Mouse (Mus musculus) small intestine, adult 2 months (tissue): ENCODE results near the gene Fbxw15. TPM values are rescaled to one million over a fixed set of nuclear protein-coding genes. Genes with fewer than 3 reads are reported as not detected.

ENCODE experiments used
- H3K27ac ChIP-seq: fragments of 200-500 bp; 2 replicates; pipeline ENCODE4 v1.5.1; 2012; ENCODE audit warnings: low read depth, low read length, control low read depth, inconsistent platforms; ENCODE audit not compliant: insufficient read depth
- H3K27me3 ChIP-seq: fragments of 200-500 bp; 2 replicates; pipeline ENCODE4 v1.6.1; 2012; ENCODE audit warnings: mild to moderate bottlenecking, moderate library complexity, low read length, inconsistent platforms; ENCODE audit not compliant: control insufficient read depth, insufficient read depth
- H3K36me3 ChIP-seq: fragments of 200-500 bp; 2 replicates; pipeline ENCODE4 v1.6.1; 2012; ENCODE audit warnings: mild to moderate bottlenecking, low read length, control low read depth, inconsistent platforms; ENCODE audit not compliant: control insufficient read depth, insufficient read depth
- H3K4me1 ChIP-seq: fragments of 200-500 bp; 2 replicates; pipeline ENCODE4 v1.6.1; 2012; ENCODE audit warnings: low read length, inconsistent platforms, mixed read lengths; ENCODE audit not compliant: control insufficient read depth, insufficient read depth, insufficient read length
- H3K4me3 ChIP-seq: fragments of 200-500 bp; 2 replicates; pipeline ENCODE4 v1.5.1; 2012; ENCODE audit warnings: low read depth, mild to moderate bottlenecking, control low read depth, inconsistent platforms, low read length, moderate library complexity
- CTCF ChIP-seq: fragments of 200-500 bp; IDR thresholded peaks from 2 replicates; pipeline ENCODE4 v1.5.1; 2012; ENCODE audit warnings: low read depth, mild to moderate bottlenecking, control low read depth, inconsistent platforms, low read length, moderate library complexity, mixed read lengths; ENCODE audit not compliant: insufficient replicate concordance, insufficient read length; ENCODE audit errors: extremely low read depth
- WGBS: fragments of 180-500 bp; shearing (Covaris S2); methylation state at CpG from one replicate; pipeline ENCODE4 v1.1.7; 2018; 5-methylcytosine and 5-hydroxymethylcytosine counted together
- polyA plus RNA-seq: library from polyadenylated mRNA; depleted of rRNA; stranded (reverse); fragments of >200 nt; gene quantifications from 2 replicates; pipeline ENCODE4 v1.2.3, GENCODE M21; 2012; rRNA removed

The Fbxw15 gene
- polyA plus RNA-seq, 1 experiment: not detected

GRCm38 (mm10) chr9:109523385-109524064 lies 44.5 kb downstream of the Fbxw15 start:
- 69% methylated on average over 5 of the region's 5 CpGs for WGBS
- H3K4me1 ChIP-seq: no peaks in the 10 kb centered on the region
- no peak overlapping the region for H3K27ac ChIP-seq
- H3K4me3 ChIP-seq: no peak overlapping the region
- no peak for TF ChIP-seq CTCF
- H3K36me3 ChIP-seq: no peaks in the 10 kb centered on the region
- no peaks in the 10 kb centered on the region for H3K27me3 ChIP-seq

Other genes with a start within 250 kb of the Fbxw15 start
- gene Fbxw28, start 228.6 kb downstream of the Fbxw15 start, polyA plus RNA-seq: not detected in 2 replicates
- gene Fbxw22, start 164.0 kb downstream of the Fbxw15 start, polyA plus RNA-seq: not detected in 2 replicates
- gene Fbxw16, start 119.1 kb downstream of the Fbxw15 start, polyA plus RNA-seq: not detected in 2 replicates
- not detected in 2 replicates for gene Fbxw19, start 72.4 kb downstream of the Fbxw15 start, polyA plus RNA-seq
- gene Fbxw24, start 57.8 kb upstream of the Fbxw15 start, polyA plus RNA-seq: not detected in 2 replicates
- gene Fbxw25, start 96.4 kb upstream of the Fbxw15 start, polyA plus RNA-seq: not detected in 2 replicates
- gene Fbxw18, start 134.4 kb upstream of the Fbxw15 start, polyA plus RNA-seq: not detected in 2 replicates
- gene Fbxw26, start 177.8 kb upstream of the Fbxw15 start, polyA plus RNA-seq: not detected in 2 replicates
- not detected in 2 replicates for gene Fbxw27, start 222.4 kb upstream of the Fbxw15 start, polyA plus RNA-seq
- not detected in 2 replicates for gene Spink8, start 244.0 kb upstream of the Fbxw15 start, polyA plus RNA-seq